Mouse (Mus musculus) embryo, embryonic 9.5 days (tissue): ENCODE results near the gene Gm5796.
"Not testable (repeated sequence)": the region's sequence is repeated elsewhere in the genome, so short reads cannot be mapped to it uniquely, and the experiment has no call there.

Experiments used
- DNase-seq: peaks from one replicate; pipeline ENCODE4 v3.0.0-alpha.2; 2017; ENCODE audit errors: extremely low spot score

Gene Gm5796

DNA sequence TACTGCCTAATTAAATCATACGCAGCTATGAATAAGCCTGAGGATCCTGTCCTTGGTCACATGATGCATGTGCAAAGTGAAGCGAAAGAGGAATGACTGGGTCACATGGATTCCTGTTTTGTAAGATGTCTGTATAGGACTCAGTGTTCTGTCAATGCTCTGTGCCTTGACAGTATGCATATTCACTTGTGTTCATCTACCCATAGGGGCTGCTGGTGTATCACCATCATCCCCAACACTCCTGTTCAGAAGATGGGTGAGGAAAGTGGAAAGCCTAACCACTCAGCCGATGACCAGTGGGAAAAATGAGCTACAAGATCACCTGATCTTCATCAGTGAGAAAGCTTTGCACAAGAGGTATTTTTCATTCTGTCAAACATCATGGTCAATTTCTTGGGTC is at the start of gene Gm5796:
Gene Gm5796 (plus strand): TSS at position 301 of the 400 bp plus-strand sequence.
- DNase-seq = not testable (repeated sequence)

DNA sequence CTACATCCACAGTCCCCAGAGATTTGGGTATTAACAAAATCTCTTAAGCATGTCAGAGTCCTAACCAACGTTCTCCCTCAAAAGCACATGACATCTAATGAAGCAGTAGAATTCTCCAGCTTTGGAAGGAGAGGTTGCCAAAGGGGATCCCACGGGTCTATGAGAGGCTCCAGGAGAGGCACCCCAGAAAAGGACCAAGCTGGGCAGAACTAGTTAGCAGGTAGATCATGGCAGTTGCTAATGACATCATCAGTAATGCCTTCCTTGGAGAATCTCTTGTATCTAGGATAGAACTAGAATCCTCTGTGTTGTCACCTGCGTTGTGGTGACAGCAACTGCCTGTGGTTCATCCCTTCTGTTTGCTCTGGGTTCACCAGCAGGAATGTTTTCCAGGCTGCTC is 25.6 kb upstream of the Gm5796 start, which contains the start of gene Gm3099:
Gene Gm3099 (plus strand): TSS at position 301 of the 400 bp plus-strand sequence.
- not testable (repeated sequence) for DNase-seq

DNA sequence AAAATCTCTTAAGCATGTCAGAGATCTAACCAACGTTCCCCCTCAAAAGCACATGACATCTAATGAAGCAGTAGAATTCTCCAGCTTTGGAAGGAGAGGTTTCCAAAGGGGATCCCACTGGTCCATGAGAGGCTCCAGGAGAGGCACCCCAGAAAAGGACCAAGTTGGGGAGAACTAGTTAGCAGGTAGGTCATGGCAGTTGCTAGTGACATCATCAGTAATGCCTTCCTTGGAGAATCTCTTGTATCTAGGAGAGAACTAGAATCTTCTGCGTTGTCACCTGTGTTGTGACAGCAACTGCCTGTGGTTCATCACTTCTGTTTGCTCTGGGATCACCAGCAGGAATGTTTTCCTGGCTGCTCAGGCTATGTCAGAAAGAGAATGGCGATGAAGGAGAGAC is 60.1 kb downstream of the Gm5796 start, which contains the start of gene Gm3115:
Gene Gm3115 (plus strand): TSS at position 301 of the 400 bp plus-strand sequence.
- DNase-seq = not testable (repeated sequence)
